Mouse (Mus musculus) bone marrow, adult 2 months (tissue): Measurements from ENCODE around the gene AC109138.7.

Source experiments
- CTCF ChIP-seq: fragments of 200-500 bp; IDR thresholded peaks from 2 replicates; pipeline ENCODE4 v1.5.1; 2011; ENCODE audit warnings: low read length, control low read depth; ENCODE audit not compliant: control insufficient read depth, insufficient read depth
- POLR2A ChIP-seq: fragments of 200-500 bp; IDR thresholded peaks from 2 replicates; pipeline ENCODE4 v1.6.1; 2011; ENCODE audit warnings: low read depth, mild to moderate bottlenecking, control low read depth, low read length, borderline replicate concordance; ENCODE audit not compliant: control insufficient read depth

GRCm38 (mm10) chr19:4192251-4192985 lies 21.7 kb upstream of the AC109138.7 start:
- no peak for TF ChIP-seq CTCF
- no peak for TF ChIP-seq POLR2A
